Mouse (Mus musculus): ENCODE measurements around the gene Por. TPM values are rescaled to one million over a fixed set of nuclear protein-coding genes. Genes with fewer than 3 reads are reported as not detected.

Gene Por
- total RNA-seq, 2 experiments from 2014 or later = 175 to 226 TPM

GRCm38 (mm10) chr5:135702682-135703192, 32.9 kb downstream of the Por start:
- DNase-seq = peak; percentile 52

GRCm38 (mm10) chr5:135703431-135703830, 33.6 kb downstream of the Por start:
- no peak for DNase-seq

GRCm38 (mm10) chr5:135705383-135705782, 35.5 kb downstream of the Por start:
- no peak for DNase-seq

- DNase-seq = no peak
These were observed 37.2 kb downstream of the Por start for GRCm38 (mm10) chr5:135707039-135707438.

GRCm38 (mm10) chr5:135707855-135708254, 38.0 kb downstream of the Por start:
- DNase-seq = peak; percentile 72

GRCm38 (mm10) chr5:135709716-135710115, 39.9 kb downstream of the Por start:
- no peak for DNase-seq

GRCm38 (mm10) chr5:135710599-135711214, 40.9 kb downstream of the Por start:
- DNase-seq = peak; percentile 72

- DNase-seq = no peak
These were observed 41.9 kb downstream of the Por start for GRCm38 (mm10) chr5:135711582-135712355.

- DNase-seq = no peak
These were observed 43.0 kb downstream of the Por start for GRCm38 (mm10) chr5:135712803-135713202.

GRCm38 (mm10) chr5:135713441-135714218, 43.8 kb downstream of the Por start:
- DNase-seq = peak; percentile 86

- DNase-seq = peak; percentile 52
These were observed 45.8 kb downstream of the Por start for GRCm38 (mm10) chr5:135715624-135716023.

- DNase-seq = no peak
These were observed 49.8 kb downstream of the Por start for GRCm38 (mm10) chr5:135719586-135720120.

- no peak for DNase-seq
These were observed 50.3 kb downstream of the Por start for GRCm38 (mm10) chr5:135720121-135720520.

GRCm38 (mm10) chr5:135721076-135721475, 51.2 kb downstream of the Por start:
- DNase-seq = no peak

GRCm38 (mm10) chr5:135722121-135722520, 52.3 kb downstream of the Por start:
- peak; percentile 89 for DNase-seq

- DNase-seq = no peak
These were observed 53.4 kb downstream of the Por start for GRCm38 (mm10) chr5:135723165-135723751.

- peak; percentile 56 for DNase-seq
These were observed 54.9 kb downstream of the Por start for GRCm38 (mm10) chr5:135724536-135725322.

GRCm38 (mm10) chr5:135725391-135725841, 55.6 kb downstream of the Por start:
- DNase-seq = peak; percentile 48

- no peak for DNase-seq
These were observed 56.2 kb downstream of the Por start for GRCm38 (mm10) chr5:135725991-135726390.

- DNase-seq = peak; percentile 74
These were observed 57.0 kb downstream of the Por start for GRCm38 (mm10) chr5:135726641-135727346.
